Mouse (Mus musculus) embryonic fibroblast, embryonic 13.5 days (primary cell): ENCODE data around the gene Plb1.

Experiments
- CTCF ChIP-seq: IDR thresholded peaks from 2 replicates; pipeline ENCODE4 v1.5.1; 2011; ENCODE audit warnings: mild to moderate bottlenecking, control low read depth, low read length, moderate library complexity, borderline replicate concordance; ENCODE audit not compliant: insufficient read depth
- POLR2A ChIP-seq: IDR thresholded peaks from 2 replicates; pipeline ENCODE4 v1.6.1; 2011; ENCODE audit warnings: low read depth, mild to moderate bottlenecking, control low read depth, low read length, moderate library complexity

DNA sequence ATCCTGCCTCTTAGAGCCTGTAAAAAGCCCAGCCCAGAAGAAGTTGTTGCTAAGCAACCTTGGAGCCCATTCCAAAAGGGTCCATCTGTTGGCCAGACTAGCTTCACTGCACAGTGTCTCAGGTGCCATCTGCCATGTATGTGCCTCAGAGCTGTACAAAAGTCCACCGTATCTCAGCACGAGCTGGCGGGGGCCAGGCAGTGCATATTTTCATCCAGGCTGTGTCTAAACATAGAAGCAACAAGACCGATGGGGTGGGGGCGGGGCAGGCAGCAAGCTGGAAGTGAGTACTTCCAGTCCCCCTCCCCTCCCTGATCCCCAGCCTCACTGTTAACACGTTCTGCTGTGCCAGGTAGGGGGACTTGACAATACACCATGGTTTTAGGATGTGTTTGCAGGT is 102.7 kb downstream of the Plb1 start:
- TF ChIP-seq CTCF, result no peak
- TF ChIP-seq POLR2A, result no peak
